Mouse (Mus musculus) heart, adult 2 months (tissue): ENCODE data around the gene Agrp.

ENCODE experiments used
- CTCF ChIP-seq: fragments of 200-600 bp; IDR thresholded peaks from 2 replicates; pipeline ENCODE4 v1.8.1; 2022; ENCODE audit warnings: antibody characterized with exemption, mild to moderate bottlenecking, moderate library complexity
- POLR2A ChIP-seq: fragments of 200-500 bp; IDR thresholded peaks from 2 replicates; pipeline ENCODE4 v1.6.1; 2011; ENCODE audit warnings: mild to moderate bottlenecking, low read depth, low read length, control low read depth; ENCODE audit not compliant: insufficient read depth

DNA sequence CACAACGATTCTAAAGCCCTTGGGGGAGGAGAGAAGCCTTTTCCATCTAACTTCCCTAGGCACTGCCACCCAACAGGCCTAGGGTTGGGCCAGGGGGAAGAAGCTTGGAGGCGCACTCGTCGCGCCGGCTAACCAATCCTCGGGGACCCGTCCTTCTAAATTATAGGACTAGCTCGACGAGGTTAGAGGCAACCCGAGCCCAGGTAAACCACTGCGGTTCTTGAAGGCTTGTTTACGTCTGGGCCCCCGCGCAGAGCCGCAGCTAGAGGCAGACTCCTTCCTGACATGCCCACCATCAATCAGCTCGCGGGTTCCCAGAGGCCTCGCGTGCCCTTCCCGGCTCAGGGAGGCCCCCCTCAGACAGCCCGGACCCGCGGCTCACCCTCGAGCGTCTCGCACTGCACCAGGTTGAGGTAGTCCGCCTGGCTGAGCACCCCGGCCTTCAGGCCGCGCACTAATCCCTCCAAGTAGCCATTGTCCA is 71.8 kb downstream of the Agrp start:
- TF ChIP-seq CTCF, result no peak
- no peak for TF ChIP-seq POLR2A
